Mouse (Mus musculus) limb, embryonic 12.5 days (tissue): ENCODE measurements around the gene Zbed4. TPM values are rescaled to one million over a fixed set of nuclear protein-coding genes. Genes with fewer than 3 reads are reported as not detected.
"Not testable (repeated sequence)": the region's sequence is repeated elsewhere in the genome, so short reads cannot be mapped to it uniquely, and the experiment has no call there.

ENCODE experiments used
- ATAC-seq: fragments of 200-750 bp; cut with Nextera tagmentation; 2 replicates; pipeline ENCODE4 v1.8.0; 2017; ENCODE audit warnings: low read depth, moderate TSS enrichment; ENCODE audit not compliant: insufficient number of reproducible peaks, insufficient read depth, low FRiP score, low TSS enrichment
- H3K27ac ChIP-seq: fragments of 300-500 bp; sonication (generic); 2 replicates; pipeline ENCODE4 v1.5.1; 2016; ENCODE audit warnings: mild to moderate bottlenecking, moderate library complexity
- H3K27me3 ChIP-seq: fragments of 300-500 bp; sonication (generic); 2 replicates; pipeline ENCODE4 v1.6.1; 2016; ENCODE audit warnings: mild to moderate bottlenecking, moderate library complexity
- H3K36me3 ChIP-seq: fragments of 300-500 bp; sonication (generic); 2 replicates; pipeline ENCODE4 v1.6.1; 2016; ENCODE audit warnings: mild to moderate bottlenecking, moderate library complexity
- H3K4me1 ChIP-seq: fragments of 300-500 bp; sonication (generic); replicated peaks from 2 replicates; pipeline ENCODE4 v1.6.1; 2016
- H3K4me2 ChIP-seq: fragments of 300-500 bp; sonication (generic); 2 replicates; pipeline ENCODE4 v1.6.1; 2016; ENCODE audit warnings: mild to moderate bottlenecking, moderate library complexity
- H3K4me3 ChIP-seq: fragments of 300-500 bp; sonication (generic); replicated peaks from 2 replicates; pipeline ENCODE4 v1.5.1; 2016; ENCODE audit warnings: mild to moderate bottlenecking
- H3K9ac ChIP-seq: fragments of 300-500 bp; sonication (generic); replicated peaks from 2 replicates; pipeline ENCODE4 v1.6.1; 2016; ENCODE audit warnings: mild to moderate bottlenecking, moderate library complexity
- H3K9me3 ChIP-seq: fragments of 300-500 bp; sonication (generic); 2 replicates; pipeline ENCODE4 v1.6.1; 2016; ENCODE audit warnings: mild to moderate bottlenecking, moderate library complexity
- WGBS: fragments of 180-500 bp; shearing (Covaris S2); methylation state at CpG from one replicate; pipeline ENCODE4 v1.1.7; 2016; 5-methylcytosine and 5-hydroxymethylcytosine counted together
- polyA plus RNA-seq: library from polyadenylated mRNA; unstranded; fragments of >200 nt; fragmentation: Nextera tagmentation; extraction: Ambion mirVana; gene quantifications from 2 replicates; pipeline ENCODE4 v1.2.1, GENCODE M21; 2016

Zbed4 gene
- polyA plus RNA-seq, 1 experiment from 2014 or later = 25.0 TPM

- not testable (repeated sequence) for ATAC-seq, H3K4me3 ChIP-seq, H3K27me3 ChIP-seq, H3K27ac ChIP-seq, H3K4me1 ChIP-seq, H3K9me3 ChIP-seq, H3K4me2 ChIP-seq, H3K9ac ChIP-seq
- peaks cover 60% of the 10 kb centered on the region for H3K36me3 ChIP-seq
- 97% methylated on average over 2 of the region's 2 CpGs for WGBS
Observed at GRCm38 (mm10) chr15:88766139-88766538, 14.7 kb downstream of the Zbed4 start.

- WGBS = 76% methylated on average over 1 of the region's 1 CpGs
- Histone ChIP-seq H3K9me3 (no peaks in the 10 kb centered on the region), H3K4me2 (no peak overlapping the region), H3K4me1 (no peaks in the 10 kb centered on the region), H3K27ac (no peak overlapping the region), H3K9ac (no peak overlapping the region), H3K36me3 (peaks cover 54% of the 10 kb centered on the region), H3K27me3 (no peaks in the 10 kb centered on the region), H3K4me3 (no peak overlapping the region)
- ATAC-seq = no peak
Observed at GRCm38 (mm10) chr15:88768537-88768936, 17.1 kb downstream of the Zbed4 start.

- WGBS = 88% methylated on average over 5 of the region's 5 CpGs
- not testable (repeated sequence) for ATAC-seq
Observed at GRCm38 (mm10) chr15:88774630-88775029, 23.2 kb downstream of the Zbed4 start.

GRCm38 (mm10) chr15:88792140-88792850 is 40.8 kb downstream of the Zbed4 start:
- Histone ChIP-seq H3K36me3 (peaks cover 3% of the 10 kb centered on the region; the same call in 1 of the 2 replicates), H3K4me3 (no peak overlapping the region), H3K4me2 (no peak overlapping the region), H3K9ac (no peak overlapping the region), H3K27ac (no peak overlapping the region), H3K9me3 (peaks cover 5% of the 10 kb centered on the region; the same call in 1 of the 2 replicates), H3K4me1 (no peaks in the 10 kb centered on the region), H3K27me3 (no peaks in the 10 kb centered on the region)
- ATAC-seq = no peak
- WGBS = 83% methylated on average over 4 of the region's 4 CpGs

More at GRCm38 (mm10) chr15:88774630-88775029, 23.2 kb downstream of the Zbed4 start:
- H3K9me3 ChIP-seq, H3K4me3 ChIP-seq, H3K27ac ChIP-seq, H3K27me3 ChIP-seq, H3K9ac ChIP-seq, H3K4me2 ChIP-seq, H3K4me1 ChIP-seq: not testable (repeated sequence)
- peaks cover 65% of the 10 kb centered on the region for H3K36me3 ChIP-seq

GRCm38 (mm10) chr15:88794729-88795128 is 43.3 kb downstream of the Zbed4 start:
- H3K27ac ChIP-seq, H3K27me3 ChIP-seq, H3K9me3 ChIP-seq, H3K9ac ChIP-seq, H3K4me1 ChIP-seq, ATAC-seq, H3K4me2 ChIP-seq, H3K36me3 ChIP-seq, H3K4me3 ChIP-seq: not testable (repeated sequence)
- 89% methylated on average over 5 of the region's 5 CpGs for WGBS

GRCm38 (mm10) chr15:88799950-88800371 is 48.5 kb downstream of the Zbed4 start:
- no peak for ATAC-seq
- no peak overlapping the region for H3K9ac ChIP-seq
- H3K27ac ChIP-seq = no peak overlapping the region
- H3K4me1 ChIP-seq = no peaks in the 10 kb centered on the region
- H3K4me3 ChIP-seq = no peak overlapping the region
- H3K27me3 ChIP-seq = no peaks in the 10 kb centered on the region
- H3K4me2 ChIP-seq = no peak overlapping the region
- WGBS = 80% methylated on average over 11 of the region's 11 CpGs
- peaks cover 15% of the 10 kb centered on the region for H3K36me3 ChIP-seq
- H3K9me3 ChIP-seq = no peaks in the 10 kb centered on the region

- H3K36me3 ChIP-seq = peaks cover 25% of the 10 kb centered on the region
- no peak overlapping the region for H3K27ac ChIP-seq
- WGBS = 85% methylated on average over 6 of the region's 6 CpGs
- H3K27me3 ChIP-seq = no peaks in the 10 kb centered on the region
- H3K9ac ChIP-seq = no peak overlapping the region
- H3K4me3 ChIP-seq = no peak overlapping the region
- ATAC-seq = no peak
- no peaks in the 10 kb centered on the region for H3K9me3 ChIP-seq
- no peaks in the 10 kb centered on the region for H3K4me1 ChIP-seq
- H3K4me2 ChIP-seq = no peak overlapping the region
Observed at GRCm38 (mm10) chr15:88800921-88801354, 49.5 kb downstream of the Zbed4 start.

GRCm38 (mm10) chr15:88801903-88802302 is 50.4 kb downstream of the Zbed4 start:
- Histone ChIP-seq H3K9ac (no peak overlapping the region), H3K4me1 (no peaks in the 10 kb centered on the region), H3K9me3 (no peaks in the 10 kb centered on the region), H3K27ac (no peak overlapping the region), H3K4me3 (no peak overlapping the region), H3K27me3 (no peaks in the 10 kb centered on the region), H3K36me3 (peaks cover 34% of the 10 kb centered on the region), H3K4me2 (no peak overlapping the region)
- no peak for ATAC-seq
- WGBS = 92% methylated on average over 3 of the region's 3 CpGs

GRCm38 (mm10) chr15:88802348-88802747 is 50.9 kb downstream of the Zbed4 start:
- 86% methylated on average over 6 of the region's 6 CpGs for WGBS
- Histone ChIP-seq H3K4me3 (no peak overlapping the region), H3K9me3 (no peaks in the 10 kb centered on the region), H3K4me1 (no peaks in the 10 kb centered on the region), H3K4me2 (no peak overlapping the region), H3K36me3 (peaks cover 38% of the 10 kb centered on the region), H3K9ac (no peak overlapping the region), H3K27me3 (no peaks in the 10 kb centered on the region), H3K27ac (no peak overlapping the region)
- ATAC-seq = no peak

- no peak overlapping the region for H3K4me2 ChIP-seq
- no peak overlapping the region for H3K4me3 ChIP-seq
- H3K4me1 ChIP-seq = no peaks in the 10 kb centered on the region
- WGBS = 87% methylated on average over 8 of the region's 8 CpGs
- H3K36me3 ChIP-seq = peaks cover 88% of the 10 kb centered on the region
- H3K9ac ChIP-seq = no peak overlapping the region
- no peak for ATAC-seq
- H3K27me3 ChIP-seq = no peaks in the 10 kb centered on the region
- no peak overlapping the region for H3K27ac ChIP-seq
- no peaks in the 10 kb centered on the region for H3K9me3 ChIP-seq
Observed at GRCm38 (mm10) chr15:88808121-88808520, 56.7 kb downstream of the Zbed4 start.

- Histone ChIP-seq H3K36me3 (peaks cover 91% of the 10 kb centered on the region), H3K27me3 (no peaks in the 10 kb centered on the region)
- WGBS = 87% methylated on average over 2 of the region's 2 CpGs
Observed at GRCm38 (mm10) chr15:88810369-88810768, 58.9 kb downstream of the Zbed4 start.

GRCm38 (mm10) chr15:88813262-88813661 is 61.8 kb downstream of the Zbed4 start:
- H3K9ac ChIP-seq = no peak overlapping the region
- ATAC-seq = no peak
- 86% methylated on average over 3 of the region's 3 CpGs for WGBS
- no peak overlapping the region for H3K4me3 ChIP-seq
- no peak overlapping the region for H3K4me2 ChIP-seq
- H3K9me3 ChIP-seq = no peaks in the 10 kb centered on the region
- H3K4me1 ChIP-seq = peaks cover 2% of the 10 kb centered on the region; the same call in 1 of the 2 replicates
- H3K36me3 ChIP-seq = peaks cover 76% of the 10 kb centered on the region
- H3K27ac ChIP-seq = no peak overlapping the region
- H3K27me3 ChIP-seq = no peaks in the 10 kb centered on the region

More at GRCm38 (mm10) chr15:88810369-88810768, 58.9 kb downstream of the Zbed4 start:
- Histone ChIP-seq H3K27ac (no peak overlapping the region), H3K9ac (no peak overlapping the region), H3K4me2 (no peak overlapping the region), H3K4me1 (no peaks in the 10 kb centered on the region), H3K9me3 (no peaks in the 10 kb centered on the region), H3K4me3 (no peak overlapping the region)
- ATAC-seq = no peak
